Mouse (Mus musculus): Measurements from ENCODE around the gene Nek8.
"Not testable (repeated sequence)": the region's sequence is repeated elsewhere in the genome, so short reads cannot be mapped to it uniquely, and the experiment has no call there.

Gene Nek8

GRCm38 (mm10) chr11:78143520-78143919 is 33.0 kb downstream of the Nek8 start:
- DNase-seq (ENCODE audit: low read depth) = no peak

DNA sequence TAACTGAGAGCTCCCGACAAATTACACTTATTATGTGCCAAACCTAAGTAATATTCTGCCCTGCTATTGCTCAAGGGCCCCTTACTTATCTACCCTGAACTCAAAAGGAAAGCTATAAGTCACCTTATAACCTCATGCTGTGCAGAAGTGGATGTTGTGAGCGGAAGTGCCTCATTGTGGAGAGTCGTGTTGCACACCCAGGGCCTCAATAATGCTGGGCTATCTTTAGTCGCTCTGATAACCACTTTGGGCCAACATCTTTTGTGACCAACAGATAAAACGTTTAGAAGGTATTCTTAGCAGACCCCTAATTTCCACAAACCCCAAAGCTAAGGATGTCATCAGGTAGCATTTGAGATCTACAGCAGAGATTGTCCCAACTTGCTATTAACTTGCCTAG is 35.8 kb downstream of the Nek8 start:
- DNase-seq (ENCODE audit: low read depth) = no peak

DNA sequence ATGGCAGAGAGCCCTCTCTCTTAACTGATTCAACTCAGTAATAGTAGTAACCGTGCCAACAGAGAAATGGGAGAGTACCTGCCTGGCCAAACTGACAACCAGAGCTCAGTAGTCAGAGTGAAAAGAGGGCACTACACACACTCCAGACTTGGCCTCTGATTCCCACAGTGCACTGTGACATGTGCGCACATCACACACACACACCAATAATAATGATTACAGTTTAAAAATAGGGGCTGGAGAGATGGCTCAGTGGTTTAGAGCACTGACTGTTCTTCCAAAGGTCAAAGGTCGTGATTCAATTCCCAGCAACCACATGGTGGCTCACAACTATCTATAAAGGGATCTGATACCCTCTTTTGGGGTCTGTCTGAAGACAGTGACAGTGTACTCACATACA is 38.5 kb downstream of the Nek8 start:
- DNase-seq (ENCODE audit: low read depth) = no peak

- no peak for DNase-seq (ENCODE audit: low read depth)
These were observed 38.9 kb downstream of the Nek8 start for GRCm38 (mm10) chr11:78137584-78137983.

- DNase-seq (ENCODE audit: low read depth) = no peak
These were observed 40.3 kb downstream of the Nek8 start for GRCm38 (mm10) chr11:78136132-78136531.

- DNase-seq (ENCODE audit: low read depth) = not testable (repeated sequence)
These were observed 41.2 kb downstream of the Nek8 start for GRCm38 (mm10) chr11:78135314-78135713.

GRCm38 (mm10) chr11:78134344-78134743 is 42.1 kb downstream of the Nek8 start:
- no peak for DNase-seq (ENCODE audit: low read depth)

- DNase-seq (ENCODE audit: low read depth) = no peak
These were observed 42.6 kb downstream of the Nek8 start for GRCm38 (mm10) chr11:78133915-78134314.

DNA sequence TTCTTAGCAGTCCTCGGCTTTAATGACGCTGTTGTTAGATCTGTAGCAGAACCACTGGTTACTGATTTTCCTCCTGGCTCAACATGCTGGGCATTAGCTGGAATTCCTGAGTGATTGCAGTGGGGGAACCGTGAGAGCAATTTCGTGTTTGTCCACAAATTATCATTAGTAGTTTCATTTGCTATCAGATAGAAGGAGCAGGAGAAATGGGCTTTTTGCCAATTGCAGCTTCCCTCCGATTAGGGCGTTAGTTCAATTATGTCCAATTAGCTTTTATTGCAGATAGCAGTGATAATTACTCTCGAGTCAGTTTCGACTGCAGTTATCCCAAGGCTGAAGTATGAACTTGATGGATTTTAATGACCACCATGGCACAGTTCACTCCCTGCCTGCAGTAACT is 47.0 kb downstream of the Nek8 start:
- no peak for DNase-seq (ENCODE audit: low read depth)

GRCm38 (mm10) chr11:78126739-78127138 is 49.7 kb downstream of the Nek8 start:
- DNase-seq (ENCODE audit: low read depth) = no peak

GRCm38 (mm10) chr11:78125691-78126090 is 50.8 kb downstream of the Nek8 start:
- DNase-seq (ENCODE audit: low read depth) = no peak

DNA sequence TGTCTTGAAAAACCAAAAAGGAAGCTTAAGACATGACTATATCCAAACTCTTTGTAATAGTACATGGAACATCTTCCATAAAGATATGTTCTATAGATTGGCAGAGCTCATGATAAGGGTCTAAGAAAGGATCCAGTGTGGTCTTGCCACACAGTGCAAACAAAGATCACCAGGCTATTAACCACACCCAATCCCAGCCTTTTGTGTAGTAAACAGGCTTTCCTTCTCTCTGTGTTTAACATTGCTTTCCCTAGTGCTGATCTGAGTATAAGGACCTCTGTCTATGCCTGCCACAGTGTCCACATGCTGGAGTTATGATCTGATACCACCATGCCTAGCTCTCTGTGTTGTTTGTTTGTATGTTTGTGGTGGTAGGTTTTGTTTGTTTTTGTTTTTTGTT is 52.7 kb downstream of the Nek8 start:
- DNase-seq (ENCODE audit: low read depth) = no peak

GRCm38 (mm10) chr11:78122815-78123214 is 53.7 kb downstream of the Nek8 start:
- no peak for DNase-seq (ENCODE audit: low read depth)

- DNase-seq (ENCODE audit: low read depth) = no peak
These were observed 55.3 kb downstream of the Nek8 start for GRCm38 (mm10) chr11:78121176-78121575.

DNA sequence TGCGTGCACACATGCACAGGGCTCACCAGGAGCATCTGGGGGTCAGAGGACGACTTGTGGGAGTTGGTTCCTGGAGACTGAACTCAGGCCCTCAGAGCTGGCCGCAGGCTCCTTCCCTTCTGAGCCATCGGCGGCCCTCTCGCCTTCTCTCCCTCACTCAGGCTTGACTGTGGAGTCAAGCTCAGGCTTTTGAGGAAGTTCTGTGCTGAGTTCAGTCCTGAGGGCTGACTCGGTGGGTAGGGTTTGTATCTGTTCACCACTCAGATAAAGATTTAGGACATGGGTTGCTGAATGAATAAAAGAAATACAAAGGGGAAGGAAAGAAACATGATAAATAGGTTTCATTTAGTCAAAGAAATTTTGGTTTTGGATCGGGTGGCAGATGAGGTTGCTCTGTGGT is 56.6 kb downstream of the Nek8 start:
- no peak for DNase-seq (ENCODE audit: low read depth)

- no peak for DNase-seq (ENCODE audit: low read depth)
These were observed 58.0 kb downstream of the Nek8 start for GRCm38 (mm10) chr11:78118467-78118866.

DNA sequence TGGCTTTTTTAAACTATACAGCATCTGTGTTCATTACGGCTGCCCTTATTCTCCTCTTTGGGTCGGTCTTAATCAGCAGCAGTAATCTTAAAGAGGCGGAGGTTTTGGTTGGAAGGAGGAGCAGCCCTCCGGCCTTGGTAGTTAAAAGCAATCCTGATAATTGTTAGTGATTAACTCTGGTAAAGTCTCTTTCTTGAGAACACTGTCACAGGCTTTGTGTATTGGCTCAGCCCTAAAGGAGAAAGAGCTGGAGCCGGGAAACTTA is 60.4 kb downstream of the Nek8 start:
- peak; percentile 28 for DNase-seq (ENCODE audit: low read depth)

Data from induced T-regulatory cell, adult 2 months (primary cell).